Mouse (Mus musculus) bone marrow, adult 2 months (tissue): ENCODE data around the gene Pigs. TPM values are rescaled to one million over a fixed set of nuclear protein-coding genes. Genes with fewer than 3 reads are reported as not detected.

Source experiments
- H3K27ac ChIP-seq: fragments of 200-500 bp; 2 replicates; pipeline ENCODE4 v1.5.1; 2012; ENCODE audit warnings: low read depth, mild to moderate bottlenecking, control low read depth, inconsistent platforms, low read length; ENCODE audit not compliant: control insufficient read depth, poor library complexity, insufficient read depth
- H3K4me1 ChIP-seq: fragments of 200-500 bp; 2 replicates; pipeline ENCODE4 v1.6.1; 2011; ENCODE audit warnings: low read length; ENCODE audit not compliant: control insufficient read depth, insufficient read depth
- H3K4me3 ChIP-seq: fragments of 200-500 bp; replicated peaks from 2 replicates; pipeline ENCODE3; 2011; ENCODE audit warnings: mild to moderate bottlenecking, low read depth, low read length, control low read depth; ENCODE audit not compliant: control insufficient read depth
- CTCF ChIP-seq: fragments of 200-500 bp; IDR thresholded peaks from 2 replicates; pipeline ENCODE4 v1.5.1; 2011; ENCODE audit warnings: low read length, control low read depth; ENCODE audit not compliant: control insufficient read depth, insufficient read depth
- POLR2A ChIP-seq: fragments of 200-500 bp; IDR thresholded peaks from 2 replicates; pipeline ENCODE4 v1.6.1; 2011; ENCODE audit warnings: low read depth, mild to moderate bottlenecking, control low read depth, low read length, borderline replicate concordance; ENCODE audit not compliant: control insufficient read depth
- WGBS: fragments of 180-500 bp; shearing (Covaris S2); methylation state at CpG from one replicate; pipeline ENCODE4 v1.1.7; 2018; 5-methylcytosine and 5-hydroxymethylcytosine counted together
- polyA plus RNA-seq: library from polyadenylated mRNA; stranded (reverse); fragments of >200 nt; gene quantifications from 2 replicates; pipeline ENCODE4 v1.2.4, GENCODE M21; 2011; ENCODE audit warnings: low replicate concordance; ENCODE audit not compliant: missing spikeins, insufficient read depth, insufficient read length

Pigs gene
- polyA plus RNA-seq, 1 experiment, result 16.7 TPM

- 83% methylated on average over 7 of the region's 7 CpGs for WGBS
- TF ChIP-seq POLR2A (no peak), CTCF (no peak)
- Histone ChIP-seq H3K4me3 (peak overlapping the region; percentile 30), H3K4me1 (peaks cover 11% of the 10 kb centered on the region), H3K27ac (peak overlapping the region; percentile 70)
These were observed 20.3 kb downstream of the Pigs start for GRCm38 (mm10) chr11:78348474-78348873.

GRCm38 (mm10) chr11:78349441-78350358, 21.5 kb downstream of the Pigs start:
- WGBS, result 69% methylated on average over 4 of the region's 4 CpGs
- Histone ChIP-seq H3K27ac (peak overlapping the region; percentile 74), H3K4me1 (peaks cover 7% of the 10 kb centered on the region), H3K4me3 (no peak overlapping the region)
- TF ChIP-seq POLR2A, result no peak
- no peak for TF ChIP-seq CTCF

- 17% methylated on average over 1 of the region's 1 CpGs for WGBS
- TF ChIP-seq POLR2A, result no peak
- no peak for TF ChIP-seq CTCF
- H3K4me1 ChIP-seq, result peaks cover 3% of the 10 kb centered on the region
- no peak overlapping the region for H3K4me3 ChIP-seq
- H3K27ac ChIP-seq, result peak overlapping the region; percentile 69
These were observed 24.9 kb downstream of the Pigs start for GRCm38 (mm10) chr11:78353081-78353480.

GRCm38 (mm10) chr11:78354905-78355304, 26.7 kb downstream of the Pigs start:
- Histone ChIP-seq H3K27ac (no peak overlapping the region), H3K4me3 (no peak overlapping the region), H3K4me1 (peaks cover 3% of the 10 kb centered on the region)
- WGBS, result 82% methylated on average over 6 of the region's 6 CpGs
- no peak for TF ChIP-seq CTCF
- no peak for TF ChIP-seq POLR2A

- peaks cover 3% of the 10 kb centered on the region for H3K4me1 ChIP-seq
- H3K27ac ChIP-seq, result no peak overlapping the region
- TF ChIP-seq POLR2A, result no peak
- peak; percentile 83 for TF ChIP-seq CTCF
- no peak overlapping the region for H3K4me3 ChIP-seq
- 36% methylated on average over 4 of the region's 4 CpGs for WGBS
These were observed 27.4 kb downstream of the Pigs start for GRCm38 (mm10) chr11:78355471-78356238.

- no peak overlapping the region; the same call in 1 of the 2 replicates for H3K27ac ChIP-seq
- H3K4me1 ChIP-seq, result peaks cover under 1% of the 10 kb centered on the region; the same call in 1 of the 2 replicates
- H3K4me3 ChIP-seq, result no peak overlapping the region
- TF ChIP-seq POLR2A (0 out of 2 replicates have a peak, but pooled peaks have one; percentile 5), CTCF (peak; percentile 81)
- 39% methylated on average over 22 of the region's 22 CpGs for WGBS
These were observed 30.3 kb downstream of the Pigs start for GRCm38 (mm10) chr11:78358330-78359007.

GRCm38 (mm10) chr11:78360125-78360788, 32.0 kb downstream of the Pigs start:
- Histone ChIP-seq H3K4me1 (no peaks in the 10 kb centered on the region), H3K27ac (no peak overlapping the region), H3K4me3 (peak overlapping the region; percentile 50)
- TF ChIP-seq POLR2A (no peak), CTCF (peak; percentile 76)
- 5% methylated on average over 13 of the region's 13 CpGs for WGBS

GRCm38 (mm10) chr11:78360789-78361131, 32.5 kb downstream of the Pigs start:
- Histone ChIP-seq H3K27ac (no peak overlapping the region), H3K4me3 (no peak overlapping the region), H3K4me1 (no peaks in the 10 kb centered on the region)
- TF ChIP-seq CTCF, result no peak
- 67% methylated on average over 2 of the region's 2 CpGs for WGBS
